Mouse (Mus musculus): Measurements from ENCODE around the gene Mapk8ip2. TPM values are rescaled to one million over a fixed set of nuclear protein-coding genes. Genes with fewer than 3 reads are reported as not detected.

Gene Mapk8ip2
- total and polyA plus RNA-seq, 2 experiments from 2014 or later = 0.23 to 0.84 TPM

- no peak for ATAC-seq (ENCODE audit: insufficient read depth, low read depth)
- H3K4me1 ChIP-seq (ENCODE audit: control insufficient read depth, insufficient read depth) = no peaks in the 10 kb centered on the region
- H3K4me3 ChIP-seq (ENCODE audit: low read depth, low read length) = no peak overlapping the region
- no peak overlapping the region for H3K4me2 ChIP-seq (ENCODE audit: low read depth, low read length)
- no peak overlapping the region for H3K9ac ChIP-seq (replicated peaks; ENCODE audit: low read depth, low read length)
- H3K36me3 ChIP-seq (replicated peaks; ENCODE audit: control insufficient read depth, insufficient read depth, low read length) = no peaks in the 10 kb centered on the region
- no peaks in the 10 kb centered on the region for H3K27me3 ChIP-seq (ENCODE audit: control insufficient read depth, insufficient read depth, low read length)
- DNase-seq (ENCODE audit: low spot score) = peak; percentile 26
- TF ChIP-seq EP300 (IDR thresholded peaks at IDR 0.05; ENCODE audit: low read depth) = no peak
- peak; percentile 69 for TF ChIP-seq CTCF (IDR thresholded peaks at IDR 0.05; ENCODE audit: low read depth)
- WGBS = 26% methylated on average over 2 of the region's 2 CpGs
- no peaks in the 10 kb centered on the region for H3K9me3 ChIP-seq (replicated peaks; ENCODE audit: control insufficient read depth, low read length)
- no peak overlapping the region for H3K27ac ChIP-seq (ENCODE audit: low read depth)
Observed at GRCm38 (mm10) chr15:89468577-89468976, 14.9 kb downstream of the Mapk8ip2 start.

- no peaks in the 10 kb centered on the region for H3K9me3 ChIP-seq (replicated peaks; ENCODE audit: control insufficient read depth, low read length)
- DNase-seq (ENCODE audit: low spot score) (no peak), ATAC-seq (ENCODE audit: insufficient read depth, low read depth) (no peak)
- WGBS = 80% methylated on average over 4 of the region's 4 CpGs
- no peaks in the 10 kb centered on the region for H3K27me3 ChIP-seq (ENCODE audit: control insufficient read depth, insufficient read depth, low read length)
- peaks cover 10% of the 10 kb centered on the region for H3K4me1 ChIP-seq (ENCODE audit: control insufficient read depth, insufficient read depth)
- no peak overlapping the region for H3K4me2 ChIP-seq (ENCODE audit: low read depth, low read length)
- H3K27ac ChIP-seq (ENCODE audit: low read depth) = no peak overlapping the region
- TF ChIP-seq CTCF (IDR thresholded peaks at IDR 0.05; ENCODE audit: low read depth) (no peak), EP300 (IDR thresholded peaks at IDR 0.05; ENCODE audit: low read depth) (no peak)
- no peak overlapping the region for H3K9ac ChIP-seq (replicated peaks; ENCODE audit: low read depth, low read length)
- H3K36me3 ChIP-seq (replicated peaks; ENCODE audit: control insufficient read depth, insufficient read depth, low read length) = no peaks in the 10 kb centered on the region
- no peak overlapping the region for H3K4me3 ChIP-seq (ENCODE audit: low read depth, low read length)
Observed at GRCm38 (mm10) chr15:89471476-89471875, 17.8 kb downstream of the Mapk8ip2 start.

- H3K4me2 ChIP-seq (ENCODE audit: low read depth, low read length) = no peak overlapping the region
- H3K4me1 ChIP-seq (ENCODE audit: control insufficient read depth, insufficient read depth) = peaks cover 10% of the 10 kb centered on the region
- no peak overlapping the region for H3K9ac ChIP-seq (replicated peaks; ENCODE audit: low read depth, low read length)
- DNase-seq (ENCODE audit: low spot score) (no peak), ATAC-seq (ENCODE audit: insufficient read depth, low read depth) (no peak)
- H3K27ac ChIP-seq (ENCODE audit: low read depth) = no peak overlapping the region
- H3K36me3 ChIP-seq (replicated peaks; ENCODE audit: control insufficient read depth, insufficient read depth, low read length) = no peaks in the 10 kb centered on the region
- TF ChIP-seq EP300 (IDR thresholded peaks at IDR 0.05; ENCODE audit: low read depth) (no peak), CTCF (IDR thresholded peaks at IDR 0.05; ENCODE audit: low read depth) (no peak)
- no peaks in the 10 kb centered on the region for H3K9me3 ChIP-seq (replicated peaks; ENCODE audit: control insufficient read depth, low read length)
- H3K4me3 ChIP-seq (ENCODE audit: low read depth, low read length) = no peak overlapping the region
- no peaks in the 10 kb centered on the region for H3K27me3 ChIP-seq (ENCODE audit: control insufficient read depth, insufficient read depth, low read length)
- 69% methylated on average over 9 of the region's 9 CpGs for WGBS
Observed at GRCm38 (mm10) chr15:89473370-89473769, 19.7 kb downstream of the Mapk8ip2 start.

- no peaks in the 10 kb centered on the region for H3K36me3 ChIP-seq (replicated peaks; ENCODE audit: control insufficient read depth, insufficient read depth, low read length)
- H3K4me2 ChIP-seq (ENCODE audit: low read depth, low read length) = no peak overlapping the region
- no peak overlapping the region for H3K4me3 ChIP-seq (ENCODE audit: low read depth, low read length)
- no peaks in the 10 kb centered on the region for H3K27me3 ChIP-seq (ENCODE audit: control insufficient read depth, insufficient read depth, low read length)
- no peak for ATAC-seq (ENCODE audit: insufficient read depth, low read depth)
- H3K27ac ChIP-seq (ENCODE audit: low read depth) = no peak overlapping the region
- no peak overlapping the region for H3K9ac ChIP-seq (replicated peaks; ENCODE audit: low read depth, low read length)
- H3K4me1 ChIP-seq (ENCODE audit: control insufficient read depth, insufficient read depth) = peaks cover 10% of the 10 kb centered on the region
- DNase-seq (ENCODE audit: low spot score) = no peak
- no peak for TF ChIP-seq EP300 (IDR thresholded peaks at IDR 0.05; ENCODE audit: low read depth)
- no peak for TF ChIP-seq CTCF (IDR thresholded peaks at IDR 0.05; ENCODE audit: low read depth)
- no peaks in the 10 kb centered on the region for H3K9me3 ChIP-seq (replicated peaks; ENCODE audit: control insufficient read depth, low read length)
- 92% methylated on average over 8 of the region's 8 CpGs for WGBS
Observed at GRCm38 (mm10) chr15:89473921-89474320, 20.2 kb downstream of the Mapk8ip2 start.

- Histone ChIP-seq H3K4me1 (ENCODE audit: control insufficient read depth, insufficient read depth) (peaks cover 10% of the 10 kb centered on the region), H3K9ac (replicated peaks; ENCODE audit: low read depth, low read length) (no peak overlapping the region), H3K4me3 (ENCODE audit: low read depth, low read length) (no peak overlapping the region), H3K4me2 (ENCODE audit: low read depth, low read length) (no peak overlapping the region), H3K27me3 (ENCODE audit: control insufficient read depth, insufficient read depth, low read length) (no peaks in the 10 kb centered on the region), H3K36me3 (replicated peaks; ENCODE audit: control insufficient read depth, insufficient read depth, low read length) (no peaks in the 10 kb centered on the region), H3K9me3 (replicated peaks; ENCODE audit: control insufficient read depth, low read length) (no peaks in the 10 kb centered on the region), H3K27ac (ENCODE audit: low read depth) (no peak overlapping the region)
- 90% methylated on average over 19 of the region's 19 CpGs for WGBS
- DNase-seq (ENCODE audit: low spot score) (no peak), ATAC-seq (ENCODE audit: insufficient read depth, low read depth) (no peak)
- no peak for TF ChIP-seq CTCF (IDR thresholded peaks at IDR 0.05; ENCODE audit: low read depth)
- TF ChIP-seq EP300 (IDR thresholded peaks at IDR 0.05; ENCODE audit: low read depth) = no peak
Observed at GRCm38 (mm10) chr15:89474596-89475292, 21.0 kb downstream of the Mapk8ip2 start.

GRCm38 (mm10) chr15:89475293-89475600 lies 21.5 kb downstream of the Mapk8ip2 start:
- Histone ChIP-seq H3K4me1 (ENCODE audit: control insufficient read depth, insufficient read depth) (peaks cover 10% of the 10 kb centered on the region), H3K27ac (ENCODE audit: low read depth) (no peak overlapping the region), H3K36me3 (replicated peaks; ENCODE audit: control insufficient read depth, insufficient read depth, low read length) (no peaks in the 10 kb centered on the region), H3K4me3 (ENCODE audit: low read depth, low read length) (peak overlapping the region; percentile 54), H3K9ac (replicated peaks; ENCODE audit: low read depth, low read length) (no peak overlapping the region), H3K9me3 (replicated peaks; ENCODE audit: control insufficient read depth, low read length) (no peaks in the 10 kb centered on the region), H3K27me3 (ENCODE audit: control insufficient read depth, insufficient read depth, low read length) (no peaks in the 10 kb centered on the region), H3K4me2 (ENCODE audit: low read depth, low read length) (peak overlapping the region; percentile 88)
- ATAC-seq (ENCODE audit: insufficient read depth, low read depth) (no peak), DNase-seq (ENCODE audit: low spot score) (no peak)
- TF ChIP-seq CTCF (IDR thresholded peaks at IDR 0.05; ENCODE audit: low read depth) (no peak), EP300 (IDR thresholded peaks at IDR 0.05; ENCODE audit: low read depth) (no peak)
- 88% methylated on average over 7 of the region's 7 CpGs for WGBS
